Mouse (Mus musculus) urinary bladder, postnatal 25 days (tissue): ENCODE results near the gene Ryr1.

Experiments
- DNase-seq: peaks from one replicate; pipeline ENCODE4 v3.0.0; 2022; ENCODE audit warnings: low spot score

Ryr1 gene

DNA sequence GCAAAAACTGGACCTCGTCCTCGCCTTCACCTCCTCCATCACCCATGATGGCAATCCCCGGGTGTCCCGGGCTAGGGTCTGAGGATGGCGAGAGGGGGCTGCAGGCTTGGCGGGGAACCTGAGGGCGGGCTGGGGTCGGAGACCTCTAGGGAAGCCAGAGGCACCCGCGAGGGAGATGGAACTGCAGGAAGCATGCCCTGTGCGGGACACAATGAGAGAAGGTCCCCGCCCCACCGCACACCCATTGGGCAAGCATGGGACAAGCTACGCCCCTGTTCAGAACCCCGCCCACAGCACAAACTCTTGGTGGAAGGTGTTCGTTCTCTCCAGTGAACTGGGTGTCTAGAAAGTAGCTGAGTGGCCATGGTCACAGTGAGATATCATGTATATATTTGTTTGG lies at the start of gene Ryr1:
Gene Ryr1 (minus strand): TSS at position 210 of the 400 bp plus-strand sequence.
- peak; percentile 26 for DNase-seq

- no peak for DNase-seq
These were observed 47.5 kb upstream of the Ryr1 start for GRCm38 (mm10) chr7:29172390-29173016.

- DNase-seq: no peak
These were observed 46.7 kb upstream of the Ryr1 start for GRCm38 (mm10) chr7:29171562-29172097.

GRCm38 (mm10) chr7:29170755-29171561 lies 46.0 kb upstream of the Ryr1 start:
- no peak for DNase-seq

DNA sequence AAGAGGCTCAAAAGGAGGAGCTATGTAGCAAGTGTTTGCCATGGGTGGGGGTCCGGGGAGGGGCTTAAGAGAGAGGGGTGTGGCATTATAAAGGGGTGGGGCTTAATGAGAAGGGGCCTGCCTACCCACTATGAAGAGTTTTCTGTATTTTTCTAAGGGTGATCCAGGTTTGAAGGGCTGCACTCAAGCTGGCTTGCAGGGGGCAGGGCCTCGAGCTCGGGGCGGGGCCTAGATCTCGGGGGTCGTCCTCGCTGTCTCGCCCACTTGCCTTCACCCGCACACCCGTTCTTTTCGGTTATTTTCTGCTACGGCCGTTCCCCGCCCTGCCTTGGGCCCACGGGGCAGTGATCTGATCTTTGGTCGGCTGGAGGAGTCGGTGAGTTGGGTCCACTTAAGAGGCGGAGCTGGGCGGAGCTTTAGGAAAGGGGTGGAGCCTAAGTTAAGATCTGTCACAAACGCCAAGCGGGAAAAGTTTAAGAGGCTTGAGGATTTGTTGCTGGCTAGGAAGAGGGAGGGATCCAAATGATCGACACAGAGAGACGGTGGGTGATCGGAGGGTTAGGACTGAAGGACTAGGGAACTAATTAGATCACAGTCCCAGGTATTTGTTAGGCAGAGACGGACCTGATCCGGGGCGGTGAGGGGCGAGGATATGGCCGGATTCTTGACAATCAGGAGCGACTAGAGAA lies 45.2 kb upstream of the Ryr1 start, which contains the start of the genes Ggn and Spred3:
Gene Ggn (plus strand): TSS at position 145 of the 689 bp plus-strand sequence.
Gene Spred3 (minus strand): TSS at position 346 of the 689 bp plus-strand sequence.
- DNase-seq: peak; percentile 76

GRCm38 (mm10) chr7:29169231-29170065 lies 44.5 kb upstream of the Ryr1 start:
- DNase-seq: peak; percentile 60

DNA sequence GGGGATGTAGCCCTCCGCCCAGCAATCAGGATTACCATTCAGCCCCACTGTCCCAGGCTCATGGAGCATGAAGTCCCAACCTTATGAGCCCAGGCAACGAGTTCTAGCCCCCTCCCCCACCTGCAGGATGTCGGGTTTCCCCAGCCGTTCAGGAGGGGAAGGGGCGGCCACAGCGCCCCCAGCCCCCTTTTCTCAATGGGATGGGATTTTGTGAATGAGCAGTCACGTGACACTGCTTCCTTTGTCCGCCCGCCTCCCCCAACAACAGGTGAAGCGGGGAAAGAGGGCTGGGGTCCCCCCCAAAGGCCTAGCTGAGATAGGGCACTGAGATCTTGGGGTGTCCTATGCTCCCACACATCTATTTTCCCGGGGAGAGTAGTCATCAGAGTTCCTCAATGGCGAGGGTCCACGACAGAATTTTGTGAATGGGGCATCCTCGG lies 43.8 kb upstream of the Ryr1 start:
- no peak for DNase-seq

- DNase-seq: no peak
These were observed 43.2 kb upstream of the Ryr1 start for GRCm38 (mm10) chr7:29168121-29168695.

- no peak for DNase-seq
These were observed 42.7 kb upstream of the Ryr1 start for GRCm38 (mm10) chr7:29167656-29168055.

DNA sequence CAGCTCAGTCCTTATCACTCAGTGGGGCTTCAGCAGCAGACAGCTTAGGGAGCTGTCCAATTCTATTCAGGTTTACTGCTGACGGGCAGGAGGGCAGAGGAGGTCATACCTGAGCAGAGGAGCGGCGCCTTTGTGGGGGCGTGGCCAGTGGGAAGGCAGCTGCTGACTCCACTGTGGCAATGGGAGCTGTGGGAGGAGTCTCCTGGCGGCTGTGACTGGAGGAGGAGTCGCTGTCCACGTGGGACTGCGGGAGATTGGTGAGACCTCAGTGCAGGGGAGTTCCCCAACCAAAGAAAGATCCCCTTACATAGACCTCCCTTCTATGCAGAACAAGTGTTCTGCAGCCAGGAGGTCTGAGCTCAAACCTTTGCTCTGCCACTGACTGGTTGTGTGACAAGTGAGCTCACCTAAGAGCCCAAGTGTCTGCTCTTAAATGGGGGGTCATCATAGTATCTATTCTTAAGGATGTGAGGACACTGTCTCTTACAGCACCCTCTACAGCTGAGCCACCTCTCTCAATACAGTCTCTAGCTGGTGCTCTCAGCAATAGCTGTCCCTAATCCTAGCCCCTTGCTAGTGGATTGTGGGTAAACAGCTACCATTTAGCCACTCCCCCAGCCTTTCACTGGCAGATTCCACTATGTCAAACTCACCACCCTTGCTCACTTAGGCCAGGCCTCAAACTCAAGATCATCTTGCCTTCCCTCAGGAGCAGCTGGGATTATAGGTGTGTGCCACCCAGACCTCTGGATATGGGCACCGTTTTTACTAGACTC lies 38.0 kb upstream of the Ryr1 start:
- DNase-seq: peak; percentile 15

DNA sequence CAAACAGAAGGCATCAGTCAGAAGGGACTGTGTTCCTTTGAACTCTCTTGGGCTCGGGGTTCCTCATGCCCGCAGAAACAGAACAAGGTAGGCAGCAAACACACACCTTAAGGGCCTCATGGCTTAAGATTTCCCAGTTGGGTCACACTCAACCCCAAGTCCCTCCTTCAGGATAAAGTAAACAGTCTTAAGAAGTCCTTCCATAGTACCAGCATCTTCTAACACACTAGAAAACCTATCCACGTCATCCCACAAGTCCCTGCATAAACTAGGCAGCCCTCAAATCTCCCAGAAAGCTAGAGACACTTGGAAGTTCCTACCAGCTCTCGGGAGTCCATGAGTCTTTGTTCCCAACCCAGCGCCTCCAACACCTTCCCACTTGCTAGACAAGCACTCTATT lies 37.3 kb upstream of the Ryr1 start:
- no peak for DNase-seq

DNA sequence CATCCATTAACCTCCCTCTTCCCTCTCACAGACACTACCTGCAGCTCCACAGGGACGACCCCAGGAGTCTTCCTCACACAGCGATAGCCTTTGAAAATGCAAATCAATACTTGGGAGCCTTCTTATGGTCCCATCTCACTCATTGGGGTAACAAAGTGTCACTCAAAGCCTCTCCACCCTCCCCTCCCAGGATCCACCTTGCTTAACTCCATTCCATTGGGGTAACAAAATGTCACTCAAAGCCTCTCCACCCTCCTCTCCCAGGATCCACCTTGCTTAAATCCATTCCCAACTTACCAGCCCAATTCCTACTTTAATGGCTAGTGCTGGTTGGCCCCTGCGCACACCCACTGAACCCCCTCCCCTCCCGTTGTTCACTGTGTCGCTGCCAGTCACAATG lies 33.3 kb upstream of the Ryr1 start:
- no peak for DNase-seq

GRCm38 (mm10) chr7:29155838-29156782 lies 31.1 kb upstream of the Ryr1 start, which contains the start of gene Fam98c:
Fam98c (minus strand) TSS chr7:29156234.
- peak; percentile 78 for DNase-seq

GRCm38 (mm10) chr7:29155196-29155837 lies 30.3 kb upstream of the Ryr1 start:
- DNase-seq: peak; percentile 86

GRCm38 (mm10) chr7:29154018-29154720 lies 29.2 kb upstream of the Ryr1 start:
- DNase-seq: no peak

DNA sequence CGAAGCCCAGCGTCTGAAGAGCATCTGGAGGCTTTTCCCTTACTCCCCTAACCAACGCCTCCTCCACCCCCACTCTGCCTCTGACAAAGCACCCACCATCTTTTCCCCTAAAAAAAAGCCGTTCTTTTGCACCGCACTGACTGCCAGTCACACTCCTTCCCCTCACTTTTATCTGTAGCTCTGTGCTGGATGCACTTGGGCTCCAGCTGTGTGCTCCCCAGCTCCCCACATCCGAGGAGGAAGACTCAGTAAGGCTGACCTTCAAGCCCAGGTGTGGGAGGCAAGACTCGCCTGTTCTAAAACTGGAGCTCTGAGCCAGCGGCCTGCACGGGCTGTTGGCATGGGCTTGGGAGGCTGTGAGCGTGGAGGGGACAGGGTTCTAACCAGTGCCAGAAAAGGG lies 26.5 kb upstream of the Ryr1 start:
- DNase-seq: no peak

- no peak for DNase-seq
These were observed 23.8 kb upstream of the Ryr1 start for GRCm38 (mm10) chr7:29148771-29149170.
